Mouse (Mus musculus): ENCODE data around the gene Bcl6.

DNA sequence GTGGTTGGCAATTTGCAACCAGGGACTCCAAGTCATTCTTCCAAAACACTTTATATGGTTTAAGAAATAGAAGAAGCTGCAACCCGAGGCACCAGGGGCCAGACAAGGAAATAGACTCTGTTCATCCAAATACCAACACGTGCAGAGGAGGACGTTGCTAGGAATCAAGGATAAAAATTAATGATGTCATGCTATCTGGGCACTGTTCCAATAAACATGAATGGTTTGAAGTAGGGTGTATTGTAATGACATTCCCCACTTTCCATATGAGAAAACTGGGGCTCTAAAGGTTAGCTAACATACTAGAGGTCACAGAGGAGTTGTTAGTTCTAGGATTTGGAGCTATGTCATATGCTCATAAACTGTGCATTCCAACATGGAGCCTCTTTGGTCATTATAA lies 43.9 kb downstream of the Bcl6 start:
- TF ChIP-seq POLR2A (IDR thresholded peaks at IDR 0.05; ENCODE audit: borderline replicate concordance, extremely low read depth, low read depth, low read length) (no peak), CTCF (IDR thresholded peaks at IDR 0.05; ENCODE audit: insufficient read depth, low read length) (no peak)
